Mouse (Mus musculus) megakaryocyte, embryonic 14.5 days (primary cell): Measurements from ENCODE around the gene Fam19a3. TPM values are rescaled to one million over a fixed set of nuclear protein-coding genes. Genes with fewer than 3 reads are reported as not detected.

Experiments used
- H3K27me3 ChIP-seq: replicated peaks from 2 replicates; pipeline ENCODE3; 2012; ENCODE audit warnings: inconsistent platforms
- H3K36me3 ChIP-seq: replicated peaks from 2 replicates; pipeline ENCODE3; 2012; ENCODE audit warnings: low read length, inconsistent platforms, mixed read lengths
- H3K4me1 ChIP-seq: 2 replicates; pipeline ENCODE4 v1.6.1; 2012; ENCODE audit warnings: inconsistent platforms
- H3K4me3 ChIP-seq: replicated peaks from 2 replicates; pipeline ENCODE3; 2012; ENCODE audit warnings: moderate library complexity, mild to moderate bottlenecking, inconsistent platforms
- H3K9me3 ChIP-seq: 2 replicates; pipeline ENCODE4 v1.6.1; 2012; ENCODE audit warnings: inconsistent platforms
- FLI1 ChIP-seq: IDR thresholded peaks from 2 replicates; pipeline ENCODE4 v1.6.1; 2012; ENCODE audit warnings: low read length, inconsistent platforms, mixed read lengths
- GATA1 ChIP-seq: IDR thresholded peaks from 3 replicates; pipeline ENCODE4 v1.6.1; 2012; ENCODE audit warnings: mixed read lengths, low read length, inconsistent platforms, borderline replicate concordance
- polyA plus RNA-seq: library from polyadenylated mRNA; stranded (reverse); fragments of >175 nt; gene quantifications from 2 replicates; pipeline ENCODE4 v1.2.3, GENCODE M21; 2012; ENCODE audit warnings: low replicate concordance; ENCODE audit not compliant: insufficient read depth

Gene Fam19a3
- polyA plus RNA-seq, 1 experiment: not detected

- H3K27me3 ChIP-seq: no peaks in the 10 kb centered on the region
- TF ChIP-seq GATA1 (no peak), FLI1 (no peak)
- no peaks in the 10 kb centered on the region for H3K9me3 ChIP-seq
- H3K4me3 ChIP-seq: no peak overlapping the region
- H3K4me1 ChIP-seq: peaks cover 37% of the 10 kb centered on the region
- H3K36me3 ChIP-seq: peaks cover 36% of the 10 kb centered on the region
Measured at GRCm38 (mm10) chr3:104812254-104812653, 30.6 kb upstream of the Fam19a3 start.

- H3K4me3 ChIP-seq: no peak overlapping the region
- no peak for TF ChIP-seq FLI1
- TF ChIP-seq GATA1: no peak
- H3K36me3 ChIP-seq: peaks cover 40% of the 10 kb centered on the region
- no peaks in the 10 kb centered on the region for H3K27me3 ChIP-seq
- H3K9me3 ChIP-seq: no peaks in the 10 kb centered on the region
- peaks cover 32% of the 10 kb centered on the region for H3K4me1 ChIP-seq
Measured at GRCm38 (mm10) chr3:104811752-104812151, 30.1 kb upstream of the Fam19a3 start.

GRCm38 (mm10) chr3:104805539-104805938, 23.9 kb upstream of the Fam19a3 start:
- no peak overlapping the region for H3K4me3 ChIP-seq
- H3K27me3 ChIP-seq: no peaks in the 10 kb centered on the region
- H3K4me1 ChIP-seq: peaks cover 5% of the 10 kb centered on the region; the same call in 1 of the 2 replicates
- H3K36me3 ChIP-seq: peaks cover 70% of the 10 kb centered on the region
- TF ChIP-seq GATA1: no peak
- no peaks in the 10 kb centered on the region for H3K9me3 ChIP-seq

- Histone ChIP-seq H3K36me3 (peaks cover 82% of the 10 kb centered on the region), H3K4me3 (no peak overlapping the region), H3K4me1 (peaks cover 5% of the 10 kb centered on the region; the same call in 1 of the 2 replicates), H3K27me3 (no peaks in the 10 kb centered on the region), H3K9me3 (no peaks in the 10 kb centered on the region)
- no peak for TF ChIP-seq GATA1
Measured at GRCm38 (mm10) chr3:104804312-104804711, 22.7 kb upstream of the Fam19a3 start.

GRCm38 (mm10) chr3:104801481-104801880, 19.8 kb upstream of the Fam19a3 start:
- Histone ChIP-seq H3K4me1 (peaks cover 5% of the 10 kb centered on the region; the same call in 1 of the 2 replicates), H3K9me3 (no peaks in the 10 kb centered on the region), H3K27me3 (no peaks in the 10 kb centered on the region), H3K4me3 (no peak overlapping the region), H3K36me3 (peaks cover 91% of the 10 kb centered on the region)
- TF ChIP-seq FLI1 (no peak), GATA1 (no peak)

- Histone ChIP-seq H3K36me3 (peaks cover 92% of the 10 kb centered on the region), H3K4me1 (peaks cover 8% of the 10 kb centered on the region), H3K4me3 (no peak overlapping the region), H3K27me3 (no peaks in the 10 kb centered on the region), H3K9me3 (no peaks in the 10 kb centered on the region)
- no peak for TF ChIP-seq GATA1
- TF ChIP-seq FLI1: no peak
Measured at GRCm38 (mm10) chr3:104800681-104801080, 19.0 kb upstream of the Fam19a3 start.

- Histone ChIP-seq H3K4me3 (no peak overlapping the region), H3K27me3 (no peaks in the 10 kb centered on the region), H3K9me3 (no peaks in the 10 kb centered on the region), H3K36me3 (peaks cover 94% of the 10 kb centered on the region), H3K4me1 (peaks cover 46% of the 10 kb centered on the region)
- no peak for TF ChIP-seq FLI1
- TF ChIP-seq GATA1: no peak
Measured at GRCm38 (mm10) chr3:104796430-104797082, 14.9 kb upstream of the Fam19a3 start.

GRCm38 (mm10) chr3:104795661-104796340, 14.2 kb upstream of the Fam19a3 start:
- H3K36me3 ChIP-seq: peaks cover 92% of the 10 kb centered on the region
- peaks cover 53% of the 10 kb centered on the region for H3K4me1 ChIP-seq
- no peak for TF ChIP-seq FLI1
- TF ChIP-seq GATA1: no peak
- no peaks in the 10 kb centered on the region for H3K9me3 ChIP-seq
- no peak overlapping the region for H3K4me3 ChIP-seq
- no peaks in the 10 kb centered on the region for H3K27me3 ChIP-seq

- Histone ChIP-seq H3K36me3 (peaks cover 84% of the 10 kb centered on the region), H3K27me3 (no peaks in the 10 kb centered on the region), H3K4me3 (no peak overlapping the region), H3K9me3 (no peaks in the 10 kb centered on the region), H3K4me1 (peaks cover 61% of the 10 kb centered on the region)
- no peak for TF ChIP-seq GATA1
- no peak for TF ChIP-seq FLI1
Measured at GRCm38 (mm10) chr3:104794953-104795470, 13.4 kb upstream of the Fam19a3 start.

GRCm38 (mm10) chr3:104793871-104794828, 12.5 kb upstream of the Fam19a3 start:
- peaks cover 76% of the 10 kb centered on the region for H3K36me3 ChIP-seq

More at GRCm38 (mm10) chr3:104793871-104794828, 12.5 kb upstream of the Fam19a3 start:
- Histone ChIP-seq H3K9me3 (no peaks in the 10 kb centered on the region), H3K4me1 (peaks cover 70% of the 10 kb centered on the region), H3K4me3 (peak overlapping the region; percentile 79), H3K27me3 (no peaks in the 10 kb centered on the region)
- no peak for TF ChIP-seq FLI1
- no peak for TF ChIP-seq GATA1
